Mouse (Mus musculus) 416B (cell line): ENCODE data around the gene Olfr934.

Experiments
- DNase-seq: peaks from one replicate; pipeline ENCODE4 v3.0.0; 2011; ENCODE audit warnings: low read depth

The Olfr934 gene

GRCm38 (mm10) chr9:38988215-38988614 is at the start of gene Olfr934:
Olfr934 (minus strand) TSS chr9:38988315.
- no peak for DNase-seq

- no peak for DNase-seq
Measured at GRCm38 (mm10) chr9:39023277-39023676, 35.2 kb upstream of the Olfr934 start, which contains the start of gene Olfr146. Olfr146 (minus strand) TSS chr9:39023377.

- DNase-seq: no peak
Measured at GRCm38 (mm10) chr9:38999583-38999982, 11.5 kb upstream of the Olfr934 start, which contains the start of gene Olfr935. Olfr935 (minus strand) TSS chr9:38999683.

- DNase-seq: no peak
Measured at GRCm38 (mm10) chr9:38972013-38972412, 16.1 kb downstream of the Olfr934 start, which contains the start of gene Olfr933. Olfr933 (plus strand) TSS chr9:38972313.

GRCm38 (mm10) chr9:38954124-38954416 is 34.0 kb downstream of the Olfr934 start:
- DNase-seq: peak; percentile 59

GRCm38 (mm10) chr9:38953401-38954123 is 34.6 kb downstream of the Olfr934 start:
- no peak for DNase-seq
